Mouse (Mus musculus): Measurements from ENCODE around the gene Foxj2.

The Foxj2 gene

GRCm38 (mm10) chr6:122819306-122820070, at the start of gene Foxj2:
Foxj2 (plus strand) TSS chr6:122819914.
- DNase-seq = peak; percentile 73

- DNase-seq = peak; percentile 49
Measured at GRCm38 (mm10) chr6:122770760-122771315, 48.9 kb upstream of the Foxj2 start.

GRCm38 (mm10) chr6:122772701-122773100, 47.0 kb upstream of the Foxj2 start:
- DNase-seq = no peak

GRCm38 (mm10) chr6:122774345-122774744, 45.4 kb upstream of the Foxj2 start:
- no peak for DNase-seq

- no peak for DNase-seq
Measured at GRCm38 (mm10) chr6:122776040-122776439, 43.7 kb upstream of the Foxj2 start.

- DNase-seq = no peak
Measured at GRCm38 (mm10) chr6:122779916-122780315, 39.8 kb upstream of the Foxj2 start.

- DNase-seq = no peak
Measured at GRCm38 (mm10) chr6:122781167-122781566, 38.5 kb upstream of the Foxj2 start.

- peak; percentile 77 for DNase-seq
Measured at GRCm38 (mm10) chr6:122782164-122782563, 37.5 kb upstream of the Foxj2 start.

- DNase-seq = no peak
Measured at GRCm38 (mm10) chr6:122784866-122785265, 34.8 kb upstream of the Foxj2 start.

- peak; percentile 78 for DNase-seq
Measured at GRCm38 (mm10) chr6:122786275-122786674, 33.4 kb upstream of the Foxj2 start.

GRCm38 (mm10) chr6:122795254-122795935, 24.3 kb upstream of the Foxj2 start:
- no peak for DNase-seq

- DNase-seq = no peak
Measured at GRCm38 (mm10) chr6:122800640-122801300, 18.9 kb upstream of the Foxj2 start.

- DNase-seq = peak; percentile 79
Measured at GRCm38 (mm10) chr6:122801301-122801800, 18.4 kb upstream of the Foxj2 start, which contains the start of gene Slc2a3. Slc2a3 (minus strand) TSS chr6:122801640.

GRCm38 (mm10) chr6:122801801-122802514, 17.8 kb upstream of the Foxj2 start:
- DNase-seq = peak; percentile 64

GRCm38 (mm10) chr6:122804418-122804817, 15.3 kb upstream of the Foxj2 start:
- peak; percentile 73 for DNase-seq

- DNase-seq = no peak
Measured at GRCm38 (mm10) chr6:122810022-122810614, 9.6 kb upstream of the Foxj2 start.

GRCm38 (mm10) chr6:122810615-122811279, 9.0 kb upstream of the Foxj2 start:
- DNase-seq = peak; percentile 99

- peak; percentile 94 for DNase-seq
Measured at GRCm38 (mm10) chr6:122811280-122811652, 8.4 kb upstream of the Foxj2 start.

- DNase-seq = peak; percentile 62
Measured at GRCm38 (mm10) chr6:122811771-122812600, 7.7 kb upstream of the Foxj2 start.

- DNase-seq = no peak
Measured at GRCm38 (mm10) chr6:122812716-122813115, 7.0 kb upstream of the Foxj2 start.
